Mouse (Mus musculus) liver, embryonic 14.5 days (tissue): Measurements from ENCODE around the gene Ccin. TPM values are rescaled to one million over a fixed set of nuclear protein-coding genes. Genes with fewer than 3 reads are reported as not detected.

Source experiments
- ATAC-seq: fragments of 200-750 bp; cut with Nextera tagmentation; 2 replicates; pipeline ENCODE4 v1.8.0; 2017; ENCODE audit warnings: moderate number of reproducible peaks, mild to moderate bottlenecking, moderate library complexity; ENCODE audit not compliant: insufficient read depth
- DNase-seq, 3 experiments: peaks; one replicate each; pipeline ENCODE4 v3.0.0-alpha.2; 2012 to 2013; ENCODE audit warnings: low read depth in 3 of 3, low spot score in 3 of 3
- H3K27ac ChIP-seq: fragments of 300-500 bp; sonication (generic); 2 replicates; pipeline ENCODE4 v1.5.1; 2014; ENCODE audit warnings: moderate library complexity, mild to moderate bottlenecking, control low read depth, inconsistent platforms
- H3K27me3 ChIP-seq: fragments of 300-500 bp; sonication (generic); 2 replicates; pipeline ENCODE4 v1.6.1; 2014; ENCODE audit warnings: mild to moderate bottlenecking, low read length, moderate library complexity; ENCODE audit not compliant: control insufficient read depth, insufficient read depth
- H3K36me3 ChIP-seq: fragments of 300-500 bp; sonication (generic); replicated peaks from 2 replicates; pipeline ENCODE4 v1.6.1; 2014; ENCODE audit warnings: low read depth; ENCODE audit not compliant: control insufficient read depth, insufficient read depth
- H3K4me1 ChIP-seq, 2 experiments: fragments of 200-500 bp in 1 of 2; fragments of 300-500 bp in 1 of 2; sonication (generic) in 1 of 2; replicated peaks; 2 replicates each; pipeline ENCODE4 v1.6.1; 2012 to 2014; ENCODE audit warnings: antibody characterized with exemption in 1 of 2, inconsistent platforms in 1 of 2, low read length in 1 of 2; ENCODE audit not compliant: control insufficient read depth in 2 of 2, insufficient read depth in 2 of 2
- H3K4me2 ChIP-seq: fragments of 300-500 bp; sonication (generic); 2 replicates; pipeline ENCODE4 v1.6.1; 2014; ENCODE audit warnings: low read depth, mild to moderate bottlenecking, control low read depth, moderate library complexity
- H3K4me3 ChIP-seq, 2 experiments: fragments of 200-500 bp in 1 of 2; fragments of 300-500 bp in 1 of 2; sonication (generic) in 1 of 2; 2 replicates each; pipeline ENCODE4 v1.5.1; 2012 to 2014; ENCODE audit warnings: low read depth in 2 of 2, low read length in 2 of 2, mild to moderate bottlenecking in 2 of 2, control low read depth in 1 of 2, inconsistent platforms in 1 of 2, moderate library complexity in 1 of 2; ENCODE audit not compliant: insufficient read depth in 1 of 2
- H3K9ac ChIP-seq: fragments of 300-500 bp; sonication (generic); replicated peaks from 2 replicates; pipeline ENCODE4 v1.6.1; 2014; ENCODE audit warnings: mild to moderate bottlenecking, control low read depth, moderate library complexity
- H3K9me3 ChIP-seq: fragments of 300-500 bp; sonication (generic); 2 replicates; pipeline ENCODE4 v1.6.1; 2016; ENCODE audit warnings: low read length, mixed read lengths; ENCODE audit not compliant: control insufficient read depth
- CTCF ChIP-seq: IDR thresholded peaks from 2 replicates; pipeline ENCODE4 v1.5.1; 2016; ENCODE audit warnings: antibody characterized with exemption, low read depth, control low read depth
- EP300 ChIP-seq: IDR thresholded peaks from 2 replicates; pipeline ENCODE4 v1.6.1; 2016; ENCODE audit warnings: antibody characterized with exemption, low read depth
- WGBS: fragments of 180-500 bp; shearing (Covaris S2); extraction: QIAGEN DNeasy Blood & Tissue Kit; methylation state at CpG from one replicate; pipeline ENCODE4 v1.1.7; 2014; ENCODE audit not compliant: insufficient replicate concordance; 5-methylcytosine and 5-hydroxymethylcytosine counted together
- polyA plus RNA-seq, 2 experiments: library from polyadenylated mRNA; depleted of rRNA in 1 of 2; stranded (reverse) in 1 of 2; unstranded in 1 of 2; fragments of >200 nt; fragmentation: Nextera tagmentation in 1 of 2; extraction: Ambion mirVana in 1 of 2; gene quantifications; 2 replicates each; pipeline versions ENCODE4 v1.2.1 to v1.2.3; 2012 to 2014

The Ccin gene
- polyA plus RNA-seq, 2 experiments, result 0.02 TPM; not detected in 1

DNA sequence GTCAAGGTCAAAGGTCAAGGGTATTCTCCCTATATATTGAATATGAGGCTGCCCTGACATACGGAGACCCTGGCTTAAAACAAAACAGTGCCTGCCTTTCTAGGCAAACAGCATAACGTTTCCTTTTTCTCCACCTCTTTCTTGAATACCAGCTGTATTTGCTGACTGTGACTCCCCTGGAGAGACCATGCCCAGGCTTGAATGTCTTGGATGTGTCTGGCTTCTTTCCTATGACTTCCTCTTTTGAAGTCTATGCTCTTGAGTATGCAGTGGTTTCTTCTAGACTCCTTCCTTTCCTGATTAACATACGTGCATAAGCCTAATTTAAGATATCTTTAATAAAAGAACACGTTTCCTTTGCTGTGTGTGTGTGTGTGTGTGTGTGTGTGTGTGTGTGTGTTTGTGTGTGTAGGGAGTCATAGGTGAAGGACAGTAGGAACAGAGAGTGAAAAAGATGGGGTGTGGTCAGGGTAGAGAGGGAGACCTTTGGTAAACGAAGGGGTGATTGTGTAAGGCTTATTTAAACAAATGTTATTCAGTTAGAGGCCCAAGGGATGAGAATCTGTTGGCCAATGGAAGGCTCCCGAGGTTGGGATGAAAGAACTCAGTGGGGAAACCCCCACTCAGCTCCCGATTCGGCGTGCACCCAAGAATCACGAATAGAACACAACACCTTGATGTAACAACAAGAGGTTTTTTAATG lies 8.2 kb upstream of the Ccin start:
- ATAC-seq (peak; percentile 60; the same call in 1 of the 2 replicates), DNase-seq (no peak)
- H3K36me3 ChIP-seq, result no peaks in the 10 kb centered on the region; the same call in 1 of the 2 replicates
- 61% methylated on average over 10 of the region's 10 CpGs for WGBS
- TF ChIP-seq CTCF (no peak), EP300 (no peak)
- peaks cover 6 to 25% of the 10 kb centered on the region in 2 experiments; a peak in 3 of 4 replicates for H3K4me1 ChIP-seq
- no peak overlapping the region for H3K4me3 ChIP-seq
- no peak overlapping the region; the same call in 1 of the 2 replicates for H3K27ac ChIP-seq
- no peaks in the 10 kb centered on the region for H3K9me3 ChIP-seq
- H3K9ac ChIP-seq, result no peak overlapping the region
- H3K27me3 ChIP-seq, result no peaks in the 10 kb centered on the region
- H3K4me2 ChIP-seq, result no peak overlapping the region

GRCm38 (mm10) chr4:43976223-43976740 lies 7.0 kb upstream of the Ccin start:
- H3K27ac ChIP-seq, result no peak overlapping the region
- no peak overlapping the region for H3K9ac ChIP-seq
- 79% methylated on average over 6 of the region's 6 CpGs for WGBS
- no peaks in the 10 kb centered on the region for H3K9me3 ChIP-seq
- ATAC-seq (no peak), DNase-seq (no peak)
- H3K4me1 ChIP-seq, result peaks cover 6 to 25% of the 10 kb centered on the region in 2 experiments; a peak in 3 of 4 replicates
- no peak overlapping the region for H3K4me3 ChIP-seq
- H3K36me3 ChIP-seq, result no peaks in the 10 kb centered on the region; the same call in 1 of the 2 replicates
- TF ChIP-seq CTCF (no peak), EP300 (no peak)
- H3K27me3 ChIP-seq, result no peaks in the 10 kb centered on the region
- no peak overlapping the region for H3K4me2 ChIP-seq

- ATAC-seq (no peak), DNase-seq (no peak)
- H3K27me3 ChIP-seq, result no peaks in the 10 kb centered on the region
- no peak overlapping the region for H3K27ac ChIP-seq
- no peak overlapping the region for H3K4me2 ChIP-seq
- no peak overlapping the region for H3K4me3 ChIP-seq
- WGBS, result 59% methylated on average over 17 of the region's 17 CpGs
- H3K9ac ChIP-seq, result no peak overlapping the region
- no peaks in the 10 kb centered on the region for H3K9me3 ChIP-seq
- H3K4me1 ChIP-seq, result peaks cover 0 to 14% of the 10 kb centered on the region in 2 experiments; a peak in 2 of 4 replicates
- TF ChIP-seq CTCF (no peak), EP300 (no peak)
- H3K36me3 ChIP-seq, result no peaks in the 10 kb centered on the region; the same call in 1 of the 2 replicates
Observed at GRCm38 (mm10) chr4:43978521-43979443, 4.5 kb upstream of the Ccin start.

- no peak overlapping the region for H3K4me2 ChIP-seq
- WGBS, result 76% methylated on average over 3 of the region's 3 CpGs
- H3K4me3 ChIP-seq, result no peak overlapping the region
- H3K4me1 ChIP-seq, result peaks cover 0 to 8% of the 10 kb centered on the region in 2 experiments; a peak in 2 of 4 replicates
- H3K36me3 ChIP-seq, result no peaks in the 10 kb centered on the region; the same call in 1 of the 2 replicates
- TF ChIP-seq CTCF (no peak), EP300 (no peak)
- DNase-seq (no peak), ATAC-seq (no peak)
- no peaks in the 10 kb centered on the region for H3K27me3 ChIP-seq
- H3K9me3 ChIP-seq, result no peaks in the 10 kb centered on the region
- no peak overlapping the region for H3K9ac ChIP-seq
- H3K27ac ChIP-seq, result no peak overlapping the region
Observed at GRCm38 (mm10) chr4:43979746-43980145, 3.5 kb upstream of the Ccin start.
